Mouse (Mus musculus) thymus, adult 2 months (tissue): ENCODE results near the gene Gopc.

ENCODE experiments used
- CTCF ChIP-seq: fragments of 200-500 bp; IDR thresholded peaks from 2 replicates; pipeline ENCODE4 v1.5.1; 2012; ENCODE audit warnings: mild to moderate bottlenecking, control low read depth, low read length, moderate library complexity, borderline replicate concordance; ENCODE audit not compliant: control insufficient read depth, poor library complexity, insufficient read depth; ENCODE audit errors: extremely low read depth
- POLR2A ChIP-seq: fragments of 200-500 bp; IDR thresholded peaks from 2 replicates; pipeline ENCODE4 v1.6.1; 2012; ENCODE audit warnings: mild to moderate bottlenecking, low read length, control low read depth, moderate library complexity; ENCODE audit not compliant: control insufficient read depth, poor library complexity, insufficient read depth; ENCODE audit errors: extremely low read depth

DNA sequence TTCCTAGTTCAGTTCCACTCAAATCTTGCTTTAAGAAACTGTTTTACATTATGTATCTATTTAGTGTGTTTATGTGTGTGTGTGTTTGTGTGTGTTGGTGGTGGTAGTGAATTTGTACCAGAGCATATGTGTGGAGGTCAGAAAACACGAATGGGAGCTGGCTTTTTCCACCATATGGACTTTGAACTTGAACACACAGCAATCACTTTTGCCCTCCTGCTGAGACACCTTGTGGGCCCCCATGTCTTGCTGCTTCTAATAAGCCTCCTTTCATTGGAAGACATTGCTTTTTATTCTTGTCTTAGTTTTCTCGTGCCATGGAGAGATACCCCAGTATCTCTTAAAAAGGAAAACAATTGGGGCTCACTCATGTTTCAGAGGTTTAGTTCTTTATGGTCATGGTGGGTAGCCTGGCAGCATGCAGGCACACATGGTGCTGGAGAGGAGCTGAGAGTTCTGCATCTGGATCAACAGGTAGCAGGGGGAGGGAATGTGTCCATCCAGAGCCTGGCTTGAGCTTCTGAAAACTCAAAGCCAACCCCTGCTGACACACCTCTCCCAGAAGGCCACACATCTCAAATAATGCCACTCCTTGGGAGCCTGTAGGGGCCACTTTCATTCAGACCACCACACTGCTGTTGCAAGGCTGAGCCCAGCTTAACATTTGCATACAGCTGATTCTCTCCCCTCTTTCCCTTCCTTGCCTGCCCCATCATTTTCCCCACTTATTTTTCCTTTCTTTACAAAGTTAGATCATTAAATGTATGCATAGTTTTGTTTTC is 45.9 kb upstream of the Gopc start:
- TF ChIP-seq CTCF (no peak), POLR2A (no peak)
